Mouse (Mus musculus): ENCODE measurements around the gene Flt1. TPM values are rescaled to one million over a fixed set of nuclear protein-coding genes. Genes with fewer than 3 reads are reported as not detected.

The Flt1 gene
- polyA plus RNA-seq, 1 experiment from 2014 or later: 14.7 TPM

GRCm38 (mm10) chr5:147724945-147725830 is 623 bp downstream of the Flt1 start:
- H3K27me3 ChIP-seq: no peaks in the 10 kb centered on the region
- ChIA-PET CTCF (interaction anchor here (1.0 to 1.5 kb wide), 5 partner anchors 13 to 323 kb away, joined by 3 to 4 read pairs (median 3); no protein-coding TSS in a partner anchor), POLR2A (interaction anchor here (0.6 to 1.2 kb wide), 7 partner anchors 8 to 910 kb away, joined by 3 to 4 read pairs (median 3); no protein-coding TSS in a partner anchor)
- ATAC-seq (peak; percentile 82), DNase-seq (ENCODE audit: low read depth, low spot score) (no peak)
- in situ Hi-C loops (cut with MboI; ENCODE audit: low pct_unique_long_range_greater_than_20kb): loop anchor here (25.0 kb wide), 1 partner anchor 1038 kb away; no protein-coding TSS in a partner anchor
- TF ChIP-seq CTCF (IDR thresholded peaks at IDR 0.05): no peak

- H3K27me3 ChIP-seq: no peaks in the 10 kb centered on the region
- CTCF ChIA-PET: interaction anchor here (1.0 to 1.5 kb wide), 4 partner anchors 14 to 322 kb away, joined by 3 to 4 read pairs (median 3); no protein-coding TSS in a partner anchor
- in situ Hi-C loops (cut with MboI; ENCODE audit: low pct_unique_long_range_greater_than_20kb): loop anchor here (25.0 kb wide), 1 partner anchor 1037 kb away; no protein-coding TSS in a partner anchor
- no peak for TF ChIP-seq CTCF (IDR thresholded peaks at IDR 0.05)
- ATAC-seq (no peak), DNase-seq (ENCODE audit: low read depth, low spot score) (no peak)
- POLR2A ChIA-PET: interaction anchor here (0.7 to 1.2 kb wide), 6 partner anchors 8 to 138 kb away, joined by 3 to 4 read pairs (median 3); no protein-coding TSS in a partner anchor
Observed at GRCm38 (mm10) chr5:147724391-147724790, 1.4 kb downstream of the Flt1 start.

- ChIA-PET POLR2A (interaction anchor here (0.7 kb wide), 1 partner anchor 27 kb away, joined by 3 read pairs; no protein-coding TSS in a partner anchor), CTCF (no interaction called here)
- no peak for TF ChIP-seq CTCF (IDR thresholded peaks at IDR 0.05)
- in situ Hi-C loops (cut with MboI; ENCODE audit: low pct_unique_long_range_greater_than_20kb): loop anchor here (25.0 kb wide), 1 partner anchor 1037 kb away; no protein-coding TSS in a partner anchor
- ATAC-seq (no peak), DNase-seq (ENCODE audit: low read depth, low spot score) (no peak)
- no peaks in the 10 kb centered on the region for H3K27me3 ChIP-seq
Observed at GRCm38 (mm10) chr5:147723811-147724210, 2.0 kb downstream of the Flt1 start.

DNA sequence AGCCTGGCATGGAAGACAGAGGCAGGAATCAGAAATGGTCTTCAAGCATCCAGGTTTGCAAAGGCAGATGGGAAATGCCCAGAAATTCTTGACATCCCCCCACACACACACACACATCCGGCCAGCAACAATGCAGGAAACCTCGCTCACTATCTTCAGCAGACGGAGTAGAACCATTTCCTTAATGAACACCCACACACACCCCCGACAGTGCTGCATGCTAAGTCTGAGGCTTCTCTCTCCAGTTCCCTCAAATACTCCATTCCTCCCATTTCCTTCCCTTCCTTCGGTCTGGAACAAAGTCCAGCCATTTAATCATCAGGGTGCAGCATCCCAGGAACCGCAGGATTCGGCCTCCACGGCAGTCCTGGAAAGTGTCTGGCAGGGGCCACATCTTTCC is 4.4 kb downstream of the Flt1 start:
- no peaks in the 10 kb centered on the region for H3K27me3 ChIP-seq
- DNase-seq (ENCODE audit: low read depth, low spot score): no peak
- no peak for TF ChIP-seq CTCF (IDR thresholded peaks at IDR 0.05)
- POLR2A ChIA-PET: no interaction called here
- in situ Hi-C loops (cut with MboI; ENCODE audit: low pct_unique_long_range_greater_than_20kb): loop anchor here (25.0 kb wide), 1 partner anchor 1034 kb away; no protein-coding TSS in a partner anchor
- CTCF ChIA-PET: interaction anchor here (1.5 kb wide), 1 partner anchor 15 kb away, joined by 3 read pairs; no protein-coding TSS in a partner anchor
- ATAC-seq: no peak

DNA sequence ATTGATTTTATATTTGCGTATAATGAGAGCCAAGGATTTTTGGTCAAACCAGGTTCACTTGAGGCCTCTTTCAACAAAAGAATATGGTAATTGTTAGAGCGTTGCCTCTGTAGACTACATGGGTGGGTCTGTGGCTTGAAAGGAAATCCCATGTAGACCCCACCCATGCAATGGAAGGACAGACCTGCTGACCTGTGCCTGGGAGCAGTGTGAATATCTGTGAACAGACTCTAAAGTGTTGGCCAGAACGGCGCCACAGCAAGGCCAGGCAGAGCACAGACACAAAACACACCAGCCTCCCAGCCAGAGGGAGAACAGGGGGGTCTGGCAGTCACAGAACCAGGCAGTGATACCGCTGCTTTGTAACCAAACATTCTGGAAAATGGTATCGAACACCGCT is 7.5 kb downstream of the Flt1 start:
- DNase-seq (ENCODE audit: low read depth, low spot score) (no peak), ATAC-seq (no peak)
- POLR2A ChIA-PET: no interaction called here
- no peak for TF ChIP-seq CTCF (IDR thresholded peaks at IDR 0.05)
- in situ Hi-C loops (cut with MboI; ENCODE audit: low pct_unique_long_range_greater_than_20kb): loop anchor here (25.0 kb wide), 1 partner anchor 1031 kb away; no protein-coding TSS in a partner anchor
- no peaks in the 10 kb centered on the region for H3K27me3 ChIP-seq
- CTCF ChIA-PET: interaction anchor here (0.6 kb wide), 1 partner anchor 156 kb away, joined by 3 read pairs; no protein-coding TSS in a partner anchor

- DNase-seq (ENCODE audit: low read depth, low spot score) (no peak), ATAC-seq (no peak)
- H3K27me3 ChIP-seq: no peaks in the 10 kb centered on the region
- CTCF ChIA-PET: interaction anchor here (1.0 kb wide), 1 partner anchor 10 kb away, joined by 3 read pairs; no protein-coding TSS in a partner anchor
- in situ Hi-C loops (cut with MboI; ENCODE audit: low pct_unique_long_range_greater_than_20kb): loop anchor here (25.0 kb wide), 1 partner anchor 1029 kb away; no protein-coding TSS in a partner anchor
- TF ChIP-seq CTCF (IDR thresholded peaks at IDR 0.05): no peak
- POLR2A ChIA-PET: interaction anchor here (1.0 kb wide), 1 partner anchor 8 kb away, joined by 4 read pairs; no protein-coding TSS in a partner anchor
Observed at GRCm38 (mm10) chr5:147716697-147717217, 9.1 kb downstream of the Flt1 start.

DNA sequence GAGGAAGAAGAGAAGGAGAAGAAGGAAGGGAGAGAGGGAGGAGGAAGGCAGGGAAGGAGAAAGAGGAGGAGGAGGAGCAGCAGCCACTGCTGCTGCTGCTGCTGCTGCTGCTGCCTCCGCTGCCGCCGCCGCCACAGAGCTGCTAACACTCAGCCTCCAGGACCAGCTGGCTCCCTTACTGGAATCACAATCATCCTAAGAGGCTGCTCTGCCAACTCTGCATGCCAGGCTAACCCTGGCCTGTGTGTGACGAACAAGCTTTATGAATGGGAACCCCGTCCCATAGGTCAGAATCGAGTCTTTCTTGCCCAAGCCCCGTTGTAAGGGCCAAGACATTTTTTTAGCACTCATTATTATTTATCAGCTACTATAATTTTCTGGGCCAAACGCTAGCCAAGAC is 9.5 kb downstream of the Flt1 start:
- H3K27me3 ChIP-seq: no peaks in the 10 kb centered on the region
- DNase-seq (ENCODE audit: low read depth, low spot score) (no peak), ATAC-seq (no peak)
- CTCF ChIA-PET: interaction anchor here (1.0 kb wide), 1 partner anchor 10 kb away, joined by 3 read pairs; no protein-coding TSS in a partner anchor
- no peak for TF ChIP-seq CTCF (IDR thresholded peaks at IDR 0.05)
- in situ Hi-C loops (cut with MboI; ENCODE audit: low pct_unique_long_range_greater_than_20kb): loop anchor here (25.0 kb wide), 1 partner anchor 1029 kb away; no protein-coding TSS in a partner anchor
- POLR2A ChIA-PET: interaction anchor here (0.7 to 1.0 kb wide), 2 partner anchors 9 to 1344 kb away, joined by 3 to 4 read pairs; no protein-coding TSS in a partner anchor

- no peaks in the 10 kb centered on the region for H3K27me3 ChIP-seq
- no peak for ATAC-seq
- ChIA-PET CTCF (no interaction called here), POLR2A (interaction anchor here (0.7 kb wide), 1 partner anchor 1345 kb away, joined by 3 read pairs; no protein-coding TSS in a partner anchor)
- in situ Hi-C loops (cut with MboI; ENCODE audit: low pct_unique_long_range_greater_than_20kb): loop anchor here (25.0 kb wide), 1 partner anchor 1028 kb away; no protein-coding TSS in a partner anchor
- no peak for TF ChIP-seq CTCF (IDR thresholded peaks at IDR 0.05)
- no peak for DNase-seq (ENCODE audit: low read depth, low spot score)
Observed at GRCm38 (mm10) chr5:147715391-147715790, 10.4 kb downstream of the Flt1 start.

GRCm38 (mm10) chr5:147708500-147708899 is 17.3 kb downstream of the Flt1 start:
- no peak for ATAC-seq
- no peak for TF ChIP-seq CTCF (IDR thresholded peaks at IDR 0.05)
- in situ Hi-C loops (cut with MboI; ENCODE audit: low pct_unique_long_range_greater_than_20kb): loop anchor here (25.0 kb wide), 1 partner anchor 1021 kb away; no protein-coding TSS in a partner anchor
- CTCF ChIA-PET: no interaction called here
- no peaks in the 10 kb centered on the region for H3K27me3 ChIP-seq
- DNase-seq (ENCODE audit: low read depth, low spot score): no peak
- POLR2A ChIA-PET: no interaction called here

GRCm38 (mm10) chr5:147707479-147707878 is 18.3 kb downstream of the Flt1 start:
- ChIA-PET CTCF (interaction anchor here (1.1 to 1.3 kb wide), 2 partner anchors 15 to 18 kb away, joined by 3 read pairs; no protein-coding TSS in a partner anchor), POLR2A (no interaction called here)

More at GRCm38 (mm10) chr5:147707479-147707878, 18.3 kb downstream of the Flt1 start:
- peak; percentile 98 for ATAC-seq
- DNase-seq (ENCODE audit: low read depth, low spot score): peak; percentile 87
- H3K27me3 ChIP-seq: no peaks in the 10 kb centered on the region
- in situ Hi-C loops (cut with MboI; ENCODE audit: low pct_unique_long_range_greater_than_20kb): loop anchor here (25.0 kb wide), 1 partner anchor 1020 kb away; no protein-coding TSS in a partner anchor
- TF ChIP-seq CTCF (IDR thresholded peaks at IDR 0.05): no peak

Measured in Patski (cell line).